Mouse (Mus musculus): ENCODE measurements at regions not wholly inside any gene's neighbourhood (a gene's known extent, or its start where the extent isn't known, plus 50 kb on each side); places are given as distances from the start of the nearest gene placed in this dataset.

DNA sequence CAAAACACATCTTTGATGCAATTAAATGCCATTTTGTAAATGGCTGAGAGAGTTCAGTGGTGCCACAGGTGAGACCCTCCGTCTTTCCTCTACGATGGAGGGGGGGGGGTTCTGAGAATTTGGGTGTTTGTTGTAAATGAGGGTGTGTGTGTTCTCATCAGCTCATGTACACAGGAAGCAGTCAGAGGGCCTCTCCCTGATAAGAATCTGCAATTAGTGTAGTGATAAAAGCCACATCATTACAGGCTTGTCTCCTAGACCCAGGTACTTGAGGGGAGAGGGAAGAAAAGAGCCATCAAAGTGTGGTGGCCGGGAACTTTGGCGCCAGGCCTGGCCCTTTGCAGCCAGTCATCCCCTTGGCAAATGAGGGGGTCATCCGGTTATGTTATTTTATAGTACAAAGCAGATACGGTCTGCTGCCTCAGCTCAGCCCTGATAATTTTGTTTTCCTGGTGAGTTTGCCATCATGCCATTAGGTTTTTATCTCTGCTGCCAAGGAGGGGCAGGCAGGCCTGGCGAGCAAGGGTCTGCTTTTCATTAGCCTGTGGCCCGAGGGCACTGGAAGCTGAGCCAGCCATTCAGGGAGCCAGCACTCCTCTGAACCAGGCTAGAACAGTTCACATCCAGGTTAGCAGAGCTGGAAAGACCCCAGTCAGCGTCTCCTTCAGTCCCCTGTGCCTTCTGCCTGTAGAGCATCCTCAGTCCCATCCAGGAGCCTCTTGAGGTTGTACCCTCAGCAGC, 59.7 kb downstream of the H2al1j start:
- TF ChIP-seq FLI1 (IDR thresholded peaks at IDR 0.05; ENCODE audit: low read length), result no peak
- no peak for TF ChIP-seq GATA1 (IDR thresholded peaks at IDR 0.05; ENCODE audit: borderline replicate concordance, low read length)
- Histone ChIP-seq H3K36me3 (replicated peaks; ENCODE audit: low read length) (no peaks in the 10 kb centered on the region), H3K27me3 (replicated peaks) (peaks cover 37% of the 10 kb centered on the region), H3K9me3 (no peaks in the 10 kb centered on the region; the same call in 1 of the 2 replicates), H3K4me1 (no peaks in the 10 kb centered on the region), H3K4me3 (replicated peaks) (no peak overlapping the region)

DNA sequence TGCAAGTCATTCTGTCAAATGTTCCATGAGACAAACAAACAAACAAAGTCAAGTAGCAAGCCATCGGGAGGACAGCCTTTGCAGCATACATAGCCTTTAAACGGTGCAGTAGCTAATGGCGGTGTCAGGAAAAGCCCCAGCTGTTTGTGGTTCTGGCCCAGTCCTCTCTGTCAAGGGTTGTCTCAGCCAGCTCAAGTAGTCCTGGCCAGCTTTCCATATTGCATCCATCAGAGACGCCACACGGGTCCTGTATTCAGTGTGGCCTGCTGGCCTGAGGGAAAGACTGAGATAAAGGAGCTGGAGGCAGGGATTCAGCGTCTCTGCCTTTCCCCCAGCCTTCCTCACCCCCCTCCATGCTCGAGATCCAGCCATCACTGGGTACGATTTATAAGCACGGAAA, 61.2 kb downstream of the H2al1j start:
- TF ChIP-seq GATA1 (IDR thresholded peaks at IDR 0.05; ENCODE audit: borderline replicate concordance, low read length) (no peak), FLI1 (IDR thresholded peaks at IDR 0.05; ENCODE audit: low read length) (no peak)
- Histone ChIP-seq H3K9me3 (no peaks in the 10 kb centered on the region; the same call in 1 of the 2 replicates), H3K36me3 (replicated peaks; ENCODE audit: low read length) (no peaks in the 10 kb centered on the region), H3K4me1 (no peaks in the 10 kb centered on the region), H3K4me3 (replicated peaks) (no peak overlapping the region), H3K27me3 (replicated peaks) (peaks cover 36% of the 10 kb centered on the region)

DNA sequence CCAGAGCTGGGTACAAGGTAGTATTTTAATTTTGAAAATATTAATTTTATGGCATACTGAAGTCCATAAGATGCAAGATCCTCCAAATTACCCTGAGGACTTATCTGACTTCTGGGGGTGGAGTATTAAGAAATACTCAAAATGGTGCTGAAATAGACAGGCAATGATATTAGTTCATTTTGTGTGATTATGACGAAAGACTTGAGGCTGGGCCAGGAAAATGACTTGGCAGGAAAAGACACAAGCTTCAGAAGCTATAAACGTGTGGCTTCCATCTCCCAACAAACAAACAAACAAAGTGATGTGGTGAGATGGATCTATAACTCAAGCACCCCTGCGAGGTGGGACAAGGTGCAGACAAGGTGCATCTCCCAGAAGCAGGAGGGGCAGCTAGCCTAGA, 72.8 kb downstream of the H2al1j start:
- Histone ChIP-seq H3K4me1 (no peaks in the 10 kb centered on the region), H3K36me3 (replicated peaks; ENCODE audit: low read length) (no peaks in the 10 kb centered on the region), H3K27me3 (replicated peaks) (peaks cover 21% of the 10 kb centered on the region), H3K4me3 (replicated peaks) (no peak overlapping the region), H3K9me3 (peaks cover 15% of the 10 kb centered on the region)
- TF ChIP-seq GATA1 (IDR thresholded peaks at IDR 0.05; ENCODE audit: borderline replicate concordance, low read length) (no peak), FLI1 (IDR thresholded peaks at IDR 0.05; ENCODE audit: low read length) (no peak)

DNA sequence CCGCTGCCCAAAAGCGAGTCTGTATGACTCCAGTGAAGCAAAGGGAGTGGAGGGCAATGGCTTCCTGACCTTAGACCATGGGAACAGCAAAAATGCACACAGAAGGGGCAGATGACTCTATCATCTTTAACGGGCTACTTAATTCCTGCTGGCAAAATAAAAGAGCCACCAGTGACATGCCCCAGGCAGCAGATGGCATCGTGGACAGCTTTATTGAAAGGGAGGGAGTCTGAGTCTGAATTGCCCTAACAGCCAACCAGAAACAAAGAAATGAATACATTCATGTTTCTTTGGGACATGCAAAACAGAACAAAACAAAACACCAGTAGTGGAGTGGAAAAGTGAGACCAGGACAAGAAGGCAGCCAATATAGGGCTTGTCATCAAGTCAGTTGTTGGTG, 76.7 kb downstream of the H2al1j start:
- peaks cover 15% of the 10 kb centered on the region for H3K9me3 ChIP-seq
- no peak for TF ChIP-seq FLI1 (IDR thresholded peaks at IDR 0.05; ENCODE audit: low read length)
- TF ChIP-seq GATA1 (IDR thresholded peaks at IDR 0.05; ENCODE audit: borderline replicate concordance, low read length), result no peak
- H3K4me1 ChIP-seq, result no peaks in the 10 kb centered on the region
- H3K27me3 ChIP-seq (replicated peaks), result peaks cover 30% of the 10 kb centered on the region
- no peak overlapping the region for H3K4me3 ChIP-seq (replicated peaks)
- H3K36me3 ChIP-seq (replicated peaks; ENCODE audit: low read length), result no peaks in the 10 kb centered on the region

DNA sequence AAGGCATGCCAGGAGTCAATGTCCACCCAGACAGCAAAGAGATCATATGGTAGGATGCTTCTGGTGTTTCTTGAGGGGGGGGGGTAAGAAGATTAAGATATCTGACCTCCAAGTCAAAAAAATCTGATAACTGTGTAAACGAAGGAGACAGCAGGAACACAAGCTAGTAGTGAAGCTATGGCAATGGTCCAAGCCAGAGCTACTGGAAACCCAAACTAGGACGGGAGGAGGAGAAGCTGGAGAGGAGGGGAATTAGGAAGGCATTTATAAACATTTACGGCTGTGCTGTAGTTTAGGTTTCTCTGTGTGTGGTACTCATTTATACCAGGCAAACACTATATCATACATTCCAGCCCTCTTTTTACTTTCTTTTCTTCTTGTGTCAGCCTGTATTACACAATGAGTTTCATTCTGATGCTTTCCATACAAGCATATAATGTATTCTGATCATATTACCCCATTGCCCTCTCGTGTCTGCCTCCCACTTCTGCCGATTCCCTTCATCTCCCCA, 84.7 kb downstream of the H2al1j start:
- TF ChIP-seq FLI1 (IDR thresholded peaks at IDR 0.05; ENCODE audit: low read length) (no peak), GATA1 (IDR thresholded peaks at IDR 0.05; ENCODE audit: borderline replicate concordance, low read length) (no peak)
- H3K27me3 ChIP-seq (replicated peaks), result peaks cover 50% of the 10 kb centered on the region
- no peaks in the 10 kb centered on the region for H3K4me1 ChIP-seq
- no peaks in the 10 kb centered on the region for H3K9me3 ChIP-seq
- no peaks in the 10 kb centered on the region for H3K36me3 ChIP-seq (replicated peaks; ENCODE audit: low read length)
- H3K4me3 ChIP-seq (replicated peaks), result no peak overlapping the region

DNA sequence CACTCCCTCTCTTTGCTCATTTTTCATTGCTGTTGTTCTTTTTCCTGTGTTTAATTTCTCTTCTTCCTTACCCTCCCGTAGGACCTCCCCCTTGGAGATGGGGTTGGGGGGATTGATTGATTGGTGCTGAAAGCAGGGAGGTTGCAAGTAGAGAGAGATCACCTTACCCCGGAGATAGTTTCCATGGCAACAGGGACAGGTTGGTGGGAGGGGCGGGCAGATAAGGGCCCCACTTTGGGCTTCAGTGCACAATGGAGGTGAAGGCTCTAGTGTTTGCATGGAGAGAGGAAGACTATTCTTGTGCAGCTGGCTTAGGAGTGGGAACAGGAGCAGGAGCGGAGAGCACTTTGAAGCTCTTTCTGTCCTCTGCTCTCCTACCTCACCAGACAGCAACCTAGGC, 88.0 kb downstream of the H2al1j start:
- TF ChIP-seq GATA1 (IDR thresholded peaks at IDR 0.05; ENCODE audit: borderline replicate concordance, low read length) (no peak), FLI1 (IDR thresholded peaks at IDR 0.05; ENCODE audit: low read length) (no peak)
- no peak overlapping the region for H3K4me3 ChIP-seq (replicated peaks)

DNA sequence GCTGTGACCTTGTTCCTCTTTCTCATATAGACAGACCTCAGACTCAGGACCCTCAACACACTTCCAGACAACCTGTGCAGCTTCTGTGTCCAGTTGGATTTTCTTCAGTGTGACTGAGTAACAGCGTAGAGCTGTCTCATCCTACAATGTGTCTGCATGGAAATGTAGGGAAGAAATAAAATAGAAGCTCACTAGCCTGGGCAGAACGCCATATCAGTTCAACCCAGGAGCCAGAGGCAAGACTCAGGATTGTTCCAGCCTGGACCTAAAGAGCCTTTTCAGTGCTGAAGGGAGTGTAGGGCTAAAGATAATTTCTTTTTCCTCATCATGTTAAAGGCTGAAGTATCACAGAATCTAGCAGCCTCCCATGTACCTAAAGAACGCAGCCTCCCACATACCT, 88.9 kb downstream of the H2al1j start:
- H3K4me1 ChIP-seq, result no peaks in the 10 kb centered on the region
- H3K4me3 ChIP-seq (replicated peaks), result no peak overlapping the region
- H3K36me3 ChIP-seq (replicated peaks; ENCODE audit: low read length), result no peaks in the 10 kb centered on the region
- no peaks in the 10 kb centered on the region for H3K9me3 ChIP-seq
- TF ChIP-seq FLI1 (IDR thresholded peaks at IDR 0.05; ENCODE audit: low read length) (no peak), GATA1 (IDR thresholded peaks at IDR 0.05; ENCODE audit: borderline replicate concordance, low read length) (no peak)
- H3K27me3 ChIP-seq (replicated peaks), result peaks cover 58% of the 10 kb centered on the region

More for the DNA sequence above, 88.0 kb downstream of the H2al1j start:
- H3K36me3 ChIP-seq (replicated peaks; ENCODE audit: low read length), result no peaks in the 10 kb centered on the region
- peaks cover 57% of the 10 kb centered on the region for H3K27me3 ChIP-seq (replicated peaks)
- H3K4me1 ChIP-seq, result no peaks in the 10 kb centered on the region
- H3K9me3 ChIP-seq, result no peaks in the 10 kb centered on the region

DNA sequence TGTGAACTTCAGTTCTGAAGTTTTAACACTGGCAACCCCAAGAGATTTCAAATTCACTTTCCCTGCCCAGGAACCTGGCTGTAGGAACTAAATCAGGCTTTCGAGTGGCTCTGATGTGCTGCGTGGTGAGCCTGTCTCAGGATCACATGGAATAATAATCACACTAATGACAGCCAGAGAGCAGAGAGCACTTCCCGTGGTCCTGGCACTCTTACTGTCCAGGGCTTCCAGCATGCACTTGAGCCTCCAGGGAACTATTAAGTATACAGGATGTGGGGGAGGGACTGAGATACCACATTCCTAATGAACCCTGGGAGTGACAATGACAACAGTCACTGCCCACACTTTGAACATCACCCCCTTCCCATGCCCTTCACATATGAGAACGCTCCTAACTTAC, 90.2 kb downstream of the H2al1j start:
- Histone ChIP-seq H3K36me3 (replicated peaks; ENCODE audit: low read length) (no peaks in the 10 kb centered on the region), H3K4me1 (no peaks in the 10 kb centered on the region), H3K27me3 (replicated peaks) (peaks cover 57% of the 10 kb centered on the region), H3K9me3 (no peaks in the 10 kb centered on the region), H3K4me3 (replicated peaks) (no peak overlapping the region)
- TF ChIP-seq FLI1 (IDR thresholded peaks at IDR 0.05; ENCODE audit: low read length) (no peak), GATA1 (IDR thresholded peaks at IDR 0.05; ENCODE audit: borderline replicate concordance, low read length) (no peak)

DNA sequence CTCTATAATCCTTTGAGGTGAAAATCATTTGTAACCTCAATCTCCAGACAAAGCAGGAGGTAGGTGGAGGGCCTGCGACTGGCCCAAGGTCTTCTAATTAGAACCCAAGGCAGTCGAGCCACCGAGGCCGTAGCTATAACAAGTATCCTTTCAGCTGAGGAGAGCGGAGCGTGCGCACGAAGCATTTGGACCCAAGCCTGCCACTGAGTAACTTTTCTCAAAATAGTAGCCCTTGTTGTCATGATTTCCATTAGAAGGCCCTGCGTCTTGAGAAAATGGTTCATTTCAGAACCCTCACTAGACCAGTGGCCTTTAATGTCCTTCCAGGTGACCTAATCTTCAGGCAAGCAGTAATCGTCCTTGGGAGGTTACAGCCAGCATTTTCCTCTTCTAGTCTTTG, 90.6 kb downstream of the H2al1j start:
- Histone ChIP-seq H3K27me3 (replicated peaks) (peaks cover 54% of the 10 kb centered on the region), H3K36me3 (replicated peaks; ENCODE audit: low read length) (no peaks in the 10 kb centered on the region), H3K4me3 (replicated peaks) (no peak overlapping the region), H3K4me1 (no peaks in the 10 kb centered on the region), H3K9me3 (no peaks in the 10 kb centered on the region)
- TF ChIP-seq FLI1 (IDR thresholded peaks at IDR 0.05; ENCODE audit: low read length), result no peak
- no peak for TF ChIP-seq GATA1 (IDR thresholded peaks at IDR 0.05; ENCODE audit: borderline replicate concordance, low read length)

DNA sequence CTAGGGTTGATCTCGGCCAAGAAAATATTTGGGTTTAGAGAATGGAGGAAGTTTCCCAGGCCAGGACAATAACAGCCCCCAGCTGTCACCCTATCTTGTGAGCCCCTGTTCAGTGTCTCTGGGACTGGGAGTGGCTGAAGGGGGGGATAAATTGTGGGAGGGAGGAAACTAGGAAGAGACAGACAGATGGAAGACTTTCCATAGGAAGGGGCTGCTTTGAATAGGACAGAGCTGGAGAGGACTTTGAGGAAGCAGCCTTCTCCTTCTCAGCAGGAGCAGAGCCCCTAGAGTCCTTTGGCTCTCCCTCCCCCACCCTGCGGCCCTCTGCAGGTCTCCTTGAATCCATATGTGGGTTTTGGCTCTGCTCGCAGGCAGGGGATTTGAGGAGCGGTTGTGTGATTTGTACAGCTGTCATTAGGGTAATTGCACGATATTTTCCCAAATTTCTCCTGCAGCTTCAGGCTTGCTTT, 91.6 kb downstream of the H2al1j start:
- Histone ChIP-seq H3K9me3 (no peaks in the 10 kb centered on the region), H3K27me3 (replicated peaks) (peaks cover 59% of the 10 kb centered on the region), H3K4me3 (replicated peaks) (no peak overlapping the region), H3K36me3 (replicated peaks; ENCODE audit: low read length) (no peaks in the 10 kb centered on the region), H3K4me1 (no peaks in the 10 kb centered on the region)
- TF ChIP-seq FLI1 (IDR thresholded peaks at IDR 0.05; ENCODE audit: low read length) (no peak), GATA1 (IDR thresholded peaks at IDR 0.05; ENCODE audit: borderline replicate concordance, low read length) (no peak)
